Comparison of ENCODE assay signal across 27 mouse cellular contexts in the genomic region with DNA sequence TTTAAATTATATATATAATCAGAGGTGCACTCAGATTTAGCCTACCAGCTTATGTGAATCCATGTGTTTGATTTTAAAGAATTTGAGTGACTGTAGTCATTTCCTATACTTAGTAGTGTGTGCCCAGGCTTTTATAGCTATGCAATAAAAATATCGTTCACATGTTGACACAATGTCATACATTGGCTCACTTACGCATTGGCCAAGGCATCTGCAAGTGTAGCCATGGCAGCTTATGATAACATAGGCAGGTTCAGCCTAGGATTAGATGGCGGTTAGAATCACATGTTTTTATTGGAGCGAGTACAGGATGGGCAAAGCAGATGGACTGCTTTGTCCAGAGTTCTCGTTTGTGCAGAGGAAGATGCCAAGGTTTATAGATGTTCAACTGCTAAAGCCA. TPM values are rescaled to one million over a fixed set of nuclear protein-coding genes. Genes with fewer than 3 reads are reported as not detected.
A peak's percentile ranks its signal among the peaks of the same experiment; 100 is the strongest.
DNase-seq lines count a peak whose midpoint lies in the region; ATAC-seq and TF ChIP-seq lines count a peak whose summit lies in the region.
"Had no signal": no experiment of that assay in that cellular context is flagged by ENCODE, and none has a peak within 500 bp of the region (broad histone marks: within the 10 kb centered on the region; RNA-seq: fewer than 3 reads in every experiment).

No protein-coding gene starts in this region.

- WGBS in forebrain, postnatal 0 days = 67% methylated on average over 5 of the region's 5 CpGs
- 91% methylated on average over 5 of the region's 5 CpGs for WGBS in forebrain, embryonic 13.5 days
- WGBS in intestine, embryonic 14.5 days = 76% methylated on average over 5 of the region's 5 CpGs
- 44% methylated on average over 5 of the region's 5 CpGs for WGBS in intestine, postnatal 0 days
- WGBS in midbrain, embryonic 13.5 days = 94% methylated on average over 5 of the region's 5 CpGs

- no peak overlapping the region for H3K4me2 ChIP-seq in forebrain, postnatal 0 days (ENCODE audit: low read depth)
- no peak overlapping the region for H3K4me2 ChIP-seq in forebrain, embryonic 13.5 days
- H3K4me2 ChIP-seq in intestine, embryonic 14.5 days (ENCODE audit: low read length) = no peak overlapping the region
- H3K4me2 ChIP-seq in intestine, postnatal 0 days (replicated peaks; ENCODE audit: low read depth) = no peak overlapping the region
- no peak overlapping the region for H3K4me2 ChIP-seq in midbrain, embryonic 13.5 days (replicated peaks)
- H3K4me2 ChIP-seq: embryonic facial prominence, embryonic 12.5 days; embryonic facial prominence, embryonic 15.5 days; heart, embryonic 12.5 days; heart, embryonic 15.5 days; hindbrain, embryonic 13.5 days had no signal

- no peaks in the 10 kb centered on the region for H3K4me1 ChIP-seq in forebrain, postnatal 0 days (ENCODE audit: insufficient read depth)
- H3K4me1 ChIP-seq in forebrain, embryonic 13.5 days = no peaks in the 10 kb centered on the region
- H3K4me1 ChIP-seq in intestine, embryonic 14.5 days (replicated peaks; ENCODE audit: control insufficient read depth, insufficient read depth, low read length) = no peaks in the 10 kb centered on the region
- H3K4me1 ChIP-seq in intestine, postnatal 0 days (replicated peaks; ENCODE audit: control insufficient read depth, insufficient read depth, low read length) = 0 out of 2 replicates have a peak, but pooled peaks cover 2% of the 10 kb centered on the region
- no peaks in the 10 kb centered on the region for H3K4me1 ChIP-seq in midbrain, embryonic 13.5 days (replicated peaks)
- H3K4me1 ChIP-seq: embryonic facial prominence, embryonic 12.5 days; embryonic facial prominence, embryonic 15.5 days; forebrain, embryonic 10.5 days; hindbrain, embryonic 10.5 days; hindbrain, embryonic 13.5 days had no signal

- TF ChIP-seq CTCF in forebrain, postnatal 0 days (IDR thresholded peaks at IDR 0.05; ENCODE audit: low read depth) = no peak
- TF ChIP-seq CTCF in intestine, postnatal 0 days (IDR thresholded peaks at IDR 0.05; ENCODE audit: low read depth) = no peak

- H3K27me3 ChIP-seq in forebrain, postnatal 0 days (ENCODE audit: insufficient read depth, low read length) = no peaks in the 10 kb centered on the region
- no peaks in the 10 kb centered on the region for H3K27me3 ChIP-seq in forebrain, embryonic 13.5 days
- H3K27me3 ChIP-seq in intestine, embryonic 14.5 days (replicated peaks; ENCODE audit: control insufficient read depth, insufficient read depth, low read length) = no peaks in the 10 kb centered on the region
- no peaks in the 10 kb centered on the region for H3K27me3 ChIP-seq in intestine, postnatal 0 days (replicated peaks; ENCODE audit: control insufficient read depth, insufficient read depth, low read length)
- no peaks in the 10 kb centered on the region for H3K27me3 ChIP-seq in midbrain, embryonic 13.5 days
- H3K27me3 ChIP-seq: embryonic facial prominence, embryonic 12.5 days; embryonic facial prominence, embryonic 15.5 days; heart, embryonic 12.5 days; heart, embryonic 15.5 days; hindbrain, embryonic 13.5 days had no signal

- DNase-seq in forebrain, postnatal 0 days = no peak
- DNase-seq in intestine, embryonic 14.5 days (ENCODE audit: low spot score) = no peak
- DNase-seq in thymus, postnatal 4 days = no peak
- no peak for DNase-seq in cerebellum, adult 8-10 months
- DNase-seq: adrenal gland, adult 8-10 months; adrenal gland, postnatal 25 days; cerebellum, adult 11-12 months; cerebellum, adult 9-10 months; cerebellum, postnatal 14 days; gastrocnemius, postnatal 14 days; heart, adult 18-20 months; heart, postnatal 10 days; heart, postnatal 36 days had no signal

- no peak overlapping the region for H3K4me3 ChIP-seq in forebrain, postnatal 0 days (ENCODE audit: low read depth, low read length)
- H3K4me3 ChIP-seq in forebrain, embryonic 13.5 days = no peak overlapping the region
- no peak overlapping the region for H3K4me3 ChIP-seq in intestine, embryonic 14.5 days (ENCODE audit: low read depth, low read length)
- no peak overlapping the region for H3K4me3 ChIP-seq in intestine, postnatal 0 days (ENCODE audit: low read depth, low read length)
- H3K4me3 ChIP-seq in midbrain, embryonic 13.5 days (replicated peaks) = no peak overlapping the region
- H3K4me3 ChIP-seq: embryonic facial prominence, embryonic 12.5 days; embryonic facial prominence, embryonic 15.5 days; erythroblast, embryonic 14.5 days; forebrain, embryonic 10.5 days; heart, embryonic 12.5 days; heart, embryonic 15.5 days; hindbrain, embryonic 10.5 days; hindbrain, embryonic 13.5 days had no signal

- ATAC-seq in forebrain, postnatal 0 days = peak; percentile 38
- ATAC-seq in forebrain, embryonic 13.5 days = no peak
- 0 out of 2 replicates have a peak, but pooled peaks have one; percentile 15 for ATAC-seq in intestine, embryonic 14.5 days (replicated peaks; ENCODE audit: low FRiP score, low TSS enrichment, low read depth)
- peak; percentile 74 for ATAC-seq in intestine, postnatal 0 days
- ATAC-seq in midbrain, embryonic 13.5 days = no peak
- ATAC-seq: activated CD4-positive, CD25-positive, alpha-beta regulatory T cell, adult 4 months; forebrain, embryonic 14.5 days; hindbrain, embryonic 16.5 days had no signal

- no peak overlapping the region for H3K27ac ChIP-seq in forebrain, postnatal 0 days (ENCODE audit: low read depth, low read length)
- H3K27ac ChIP-seq in forebrain, embryonic 13.5 days = no peak overlapping the region
- no peak overlapping the region for H3K27ac ChIP-seq in intestine, embryonic 14.5 days (ENCODE audit: low read depth)
- H3K27ac ChIP-seq in intestine, postnatal 0 days (ENCODE audit: low read depth, low read length) = no peak overlapping the region
- H3K27ac ChIP-seq in midbrain, embryonic 13.5 days = no peak overlapping the region
- H3K27ac ChIP-seq: embryonic facial prominence, embryonic 12.5 days; embryonic facial prominence, embryonic 15.5 days; forebrain, embryonic 10.5 days; heart, embryonic 15.5 days; hindbrain, embryonic 10.5 days; hindbrain, embryonic 13.5 days had no signal

- H3K9me3 ChIP-seq in forebrain, postnatal 0 days (ENCODE audit: low read length) = no peaks in the 10 kb centered on the region
- H3K9me3 ChIP-seq in forebrain, embryonic 13.5 days (replicated peaks) = no peaks in the 10 kb centered on the region
- H3K9me3 ChIP-seq in intestine, embryonic 14.5 days (ENCODE audit: control insufficient read depth, low read length) = no peaks in the 10 kb centered on the region
- no peaks in the 10 kb centered on the region for H3K9me3 ChIP-seq in intestine, postnatal 0 days (ENCODE audit: control insufficient read depth)
- no peaks in the 10 kb centered on the region for H3K9me3 ChIP-seq in midbrain, embryonic 13.5 days
- H3K9me3 ChIP-seq: embryonic facial prominence, embryonic 12.5 days; embryonic facial prominence, embryonic 15.5 days; forebrain, embryonic 10.5 days; heart, embryonic 12.5 days; heart, embryonic 15.5 days; hindbrain, embryonic 10.5 days; hindbrain, embryonic 13.5 days had no signal

- H3K9ac ChIP-seq in forebrain, postnatal 0 days = no peak overlapping the region
- H3K9ac ChIP-seq in forebrain, embryonic 13.5 days = no peak overlapping the region
- H3K9ac ChIP-seq in intestine, embryonic 14.5 days (ENCODE audit: low read length) = no peak overlapping the region
- no peak overlapping the region for H3K9ac ChIP-seq in intestine, postnatal 0 days (ENCODE audit: low read depth, low read length)
- no peak overlapping the region for H3K9ac ChIP-seq in midbrain, embryonic 13.5 days (replicated peaks)
- H3K9ac ChIP-seq: embryonic facial prominence, embryonic 12.5 days; embryonic facial prominence, embryonic 15.5 days; heart, embryonic 12.5 days; heart, embryonic 15.5 days; hindbrain, embryonic 13.5 days had no signal

- H3K36me3 ChIP-seq in forebrain, postnatal 0 days (ENCODE audit: insufficient read depth) = no peaks in the 10 kb centered on the region
- no peaks in the 10 kb centered on the region for H3K36me3 ChIP-seq in forebrain, embryonic 13.5 days (ENCODE audit: poor library complexity, severe bottlenecking)
- H3K36me3 ChIP-seq in intestine, embryonic 14.5 days (ENCODE audit: control insufficient read depth, insufficient read depth, low read length) = no peaks in the 10 kb centered on the region
- H3K36me3 ChIP-seq in intestine, postnatal 0 days (ENCODE audit: control insufficient read depth, insufficient read depth) = no peaks in the 10 kb centered on the region
- H3K36me3 ChIP-seq in midbrain, embryonic 13.5 days = no peaks in the 10 kb centered on the region
- H3K36me3 ChIP-seq: embryonic facial prominence, embryonic 12.5 days; embryonic facial prominence, embryonic 15.5 days; forebrain, embryonic 10.5 days; heart, embryonic 12.5 days; heart, embryonic 15.5 days; hindbrain, embryonic 10.5 days; hindbrain, embryonic 13.5 days had no signal

RNA-seq across cellular contexts. Expression of a gene that starts 40.9 kb away (rescaled TPM):
- total RNA-seq in forebrain, postnatal 0 days (2014; rRNA removed) = 105 and 125 TPM in 2 replicates
- polyA plus RNA-seq in forebrain, postnatal 0 days (2015; fragmentation: Nextera tagmentation; extraction: Ambion mirVana) = 27.9 and 43.0 TPM in 2 replicates
- polyA plus RNA-seq in forebrain, embryonic 13.5 days (2015; fragmentation: Nextera tagmentation; extraction: Ambion mirVana) = 49.3 and 54.9 TPM in 2 replicates
- 16.1 TPM in 2 replicates for polyA plus RNA-seq in intestine, embryonic 14.5 days (2014; fragmentation: Nextera tagmentation; extraction: Ambion mirVana)
- 7.9 and 11.3 TPM in 2 replicates for polyA plus RNA-seq in intestine, postnatal 0 days (2015; fragmentation: Nextera tagmentation; extraction: Ambion mirVana)
- 70.2 and 71.2 TPM in 2 replicates for polyA plus RNA-seq in midbrain, embryonic 13.5 days (2015; fragmentation: Nextera tagmentation; extraction: Ambion mirVana)
- polyA plus RNA-seq: erythroblast, embryonic 14.5 days had no signal

Comparison
In these comparisons a context has a peak if more than half of its experiments do, and no peak if none do; other contexts are left out.
1. ATAC-seq: peak in forebrain, postnatal 0 days (single experiment), intestine, embryonic 14.5 days (single experiment) and intestine, postnatal 0 days (single experiment); none in forebrain, embryonic 13.5 days (single experiment) and midbrain, embryonic 13.5 days (single experiment).